Mouse (Mus musculus): ENCODE results near the gene Csdc2. TPM values are rescaled to one million over a fixed set of nuclear protein-coding genes. Genes with fewer than 3 reads are reported as not detected.

Gene Csdc2
- polyA plus RNA-seq, 1 experiment from 2014 or later = 183 TPM

DNA sequence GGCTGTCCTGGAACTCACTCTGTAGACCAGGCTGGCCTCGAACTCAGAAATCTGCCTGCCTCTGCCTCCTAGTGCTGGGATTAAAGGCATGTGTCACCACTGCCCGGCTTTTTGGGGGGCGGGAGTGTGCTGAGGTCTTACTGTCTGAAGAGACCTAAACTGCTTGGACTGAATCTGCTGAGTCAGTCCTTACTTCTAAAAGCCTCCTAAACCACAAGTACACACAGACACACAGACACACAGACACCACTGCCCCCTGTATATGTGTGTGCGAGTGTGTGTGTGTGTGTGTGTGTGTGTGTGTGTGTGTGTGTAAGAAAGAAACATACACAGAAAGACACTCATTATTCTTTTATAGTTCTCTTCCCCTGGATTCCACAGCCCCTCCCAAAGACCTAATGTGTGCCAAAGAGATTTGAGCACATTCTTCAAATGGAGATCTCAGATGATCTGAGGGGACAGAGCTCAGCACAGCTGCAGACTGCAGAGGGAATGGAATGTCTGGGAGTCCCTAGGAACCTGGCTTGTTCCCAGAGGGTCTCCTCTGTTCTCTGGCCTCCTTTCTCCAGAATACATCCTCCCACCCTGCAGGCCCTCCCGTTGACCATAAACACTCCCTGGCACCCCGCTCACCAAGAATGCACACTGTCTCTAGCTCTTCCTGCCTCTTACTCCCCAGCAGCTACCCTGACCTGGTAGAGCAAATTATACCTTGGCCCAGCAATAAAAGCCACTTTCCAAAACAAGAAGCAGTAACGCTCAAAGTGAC is 506 bp upstream of the Csdc2 start:
- peaks cover 15% of the 10 kb centered on the region for H3K4me1 ChIP-seq (replicated peaks; ENCODE audit: control insufficient read depth, insufficient read depth, low read length)
- no peaks in the 10 kb centered on the region for H3K9me3 ChIP-seq (ENCODE audit: control insufficient read depth, low read length)
- ATAC-seq (ENCODE audit: low FRiP score) (peak; percentile 1; the same call in 1 of the 2 replicates), DNase-seq (ENCODE audit: low spot score) (no peak)
- H3K9ac ChIP-seq = peak overlapping the region; percentile 81
- H3K4me3 ChIP-seq (replicated peaks; ENCODE audit: low read length) = peak overlapping the region; percentile 58
- H3K27ac ChIP-seq = peak overlapping the region; percentile 90
- H3K36me3 ChIP-seq (replicated peaks; ENCODE audit: control insufficient read depth, insufficient read depth) = peaks cover 9% of the 10 kb centered on the region
- WGBS = 54% methylated on average over 7 of the region's 7 CpGs
- no peaks in the 10 kb centered on the region for H3K27me3 ChIP-seq (ENCODE audit: control insufficient read depth, insufficient read depth, low read length)
- H3K4me2 ChIP-seq (replicated peaks) = peak overlapping the region; percentile 76

DNA sequence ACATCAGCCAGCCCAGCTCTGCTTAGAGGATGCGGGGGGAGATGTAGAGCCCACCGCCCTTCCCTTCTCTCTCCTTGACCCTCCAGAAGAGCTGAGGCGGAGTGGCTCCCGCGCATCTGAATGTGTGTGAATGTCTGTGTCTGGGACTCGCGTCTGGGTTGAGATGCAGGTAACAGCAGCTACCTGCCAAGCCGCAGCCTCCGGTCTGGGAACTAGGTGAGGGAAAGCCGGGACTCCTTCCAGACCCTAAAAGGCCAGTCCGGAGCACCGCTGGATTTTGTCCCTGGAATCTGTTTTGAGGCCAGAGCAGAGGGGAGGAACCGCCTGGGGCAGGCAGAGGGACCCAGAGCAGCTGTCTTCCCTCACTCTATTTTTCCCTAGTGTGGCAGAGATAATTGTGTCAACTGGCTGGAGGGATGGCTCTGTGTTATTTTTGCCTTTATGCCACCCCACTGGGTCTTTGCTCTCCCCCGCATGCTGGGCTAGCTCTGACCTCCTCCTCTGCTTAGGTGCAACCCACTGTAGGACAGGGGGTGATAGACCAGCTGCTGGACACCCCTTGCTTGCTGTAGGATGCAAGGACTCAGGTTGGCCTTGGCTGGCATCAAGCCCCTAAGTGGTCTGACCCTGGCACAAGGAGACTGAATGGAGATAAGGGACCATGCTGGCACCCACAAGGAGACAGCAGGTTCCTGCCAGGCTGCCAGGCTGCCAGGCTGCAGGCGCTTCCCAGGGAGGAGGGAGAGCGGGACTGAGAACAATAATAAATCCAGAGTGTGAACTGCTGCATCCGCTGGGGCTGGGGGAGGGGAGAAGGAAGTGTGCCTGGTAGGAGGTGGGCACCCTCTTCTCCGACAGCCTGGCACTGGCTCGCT is 776 bp downstream of the Csdc2 start:
- WGBS = 8% methylated on average over 19 of the region's 19 CpGs
- peak overlapping the region; percentile 81 for H3K9ac ChIP-seq
- H3K4me1 ChIP-seq (replicated peaks; ENCODE audit: control insufficient read depth, insufficient read depth, low read length) = peaks cover 15% of the 10 kb centered on the region
- H3K27me3 ChIP-seq (ENCODE audit: control insufficient read depth, insufficient read depth, low read length) = no peaks in the 10 kb centered on the region
- H3K9me3 ChIP-seq (ENCODE audit: control insufficient read depth, low read length) = no peaks in the 10 kb centered on the region
- DNase-seq (ENCODE audit: low spot score) (peak; percentile 54), ATAC-seq (ENCODE audit: low FRiP score) (peak; percentile 51)
- H3K36me3 ChIP-seq (replicated peaks; ENCODE audit: control insufficient read depth, insufficient read depth) = peaks cover 10% of the 10 kb centered on the region
- peak overlapping the region; percentile 58 for H3K4me3 ChIP-seq (replicated peaks; ENCODE audit: low read length)
- peak overlapping the region; percentile 76 for H3K4me2 ChIP-seq (replicated peaks)
- peak overlapping the region; percentile 90 for H3K27ac ChIP-seq

DNA sequence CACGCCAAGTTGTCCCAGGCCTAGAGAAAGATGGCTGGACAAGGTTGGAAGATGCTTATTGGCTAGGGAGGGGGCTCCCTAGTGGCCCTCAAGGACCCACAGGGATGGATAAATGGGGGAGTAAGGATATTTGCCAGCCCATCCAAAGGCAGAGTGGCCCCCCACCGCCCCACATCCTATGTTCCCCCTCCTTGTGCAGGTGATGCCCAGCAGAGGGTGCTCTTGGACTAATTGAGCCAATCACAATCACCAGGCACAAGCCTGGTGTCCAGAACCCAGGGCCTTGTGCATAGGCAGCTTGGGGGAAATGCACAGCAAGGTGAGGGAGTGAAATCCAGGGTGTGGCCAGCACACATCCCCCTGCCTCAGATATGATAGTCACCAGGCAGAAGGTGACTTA is 1.7 kb downstream of the Csdc2 start:
- Histone ChIP-seq H3K4me3 (replicated peaks; ENCODE audit: low read length) (peak overlapping the region; percentile 58), H3K9ac (peak overlapping the region; percentile 81), H3K4me1 (replicated peaks; ENCODE audit: control insufficient read depth, insufficient read depth, low read length) (peaks cover 17% of the 10 kb centered on the region), H3K36me3 (replicated peaks; ENCODE audit: control insufficient read depth, insufficient read depth) (peaks cover 10% of the 10 kb centered on the region), H3K9me3 (ENCODE audit: control insufficient read depth, low read length) (no peaks in the 10 kb centered on the region), H3K27ac (peak overlapping the region; percentile 90), H3K27me3 (ENCODE audit: control insufficient read depth, insufficient read depth, low read length) (no peaks in the 10 kb centered on the region), H3K4me2 (replicated peaks) (peak overlapping the region; percentile 76)
- DNase-seq (ENCODE audit: low spot score) (no peak), ATAC-seq (ENCODE audit: low FRiP score) (no peak)
- 21% methylated on average over 2 of the region's 2 CpGs for WGBS

DNA sequence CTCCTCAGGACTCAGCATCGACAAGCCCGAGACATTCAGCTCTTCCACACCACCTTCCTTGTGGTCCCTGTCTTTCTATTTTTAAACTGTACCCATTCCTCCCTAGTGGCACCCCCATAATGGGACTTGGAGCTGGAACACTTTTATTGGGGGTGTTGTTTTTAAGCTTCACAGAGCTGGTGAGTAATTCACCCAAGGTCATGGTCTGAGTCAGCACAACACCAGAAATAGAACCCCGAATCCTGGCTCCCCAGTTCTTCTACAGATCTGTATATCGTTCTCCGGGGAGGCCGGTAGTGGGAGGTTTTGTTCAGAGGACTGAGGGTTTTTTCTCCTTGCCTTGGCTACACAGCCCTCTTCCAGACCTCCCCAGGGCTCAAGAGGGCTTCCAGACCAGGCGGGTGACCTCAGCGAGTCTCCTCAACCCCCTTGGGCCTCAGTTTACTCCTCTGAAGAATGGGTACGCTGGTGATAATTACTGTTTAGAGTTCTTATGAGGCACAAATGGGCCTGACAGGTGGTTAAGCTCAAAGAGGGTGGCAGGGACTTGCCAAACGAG is 2.7 kb downstream of the Csdc2 start:
- ATAC-seq (ENCODE audit: low FRiP score) = no peak
- no peaks in the 10 kb centered on the region for H3K9me3 ChIP-seq (ENCODE audit: control insufficient read depth, low read length)
- no peak for DNase-seq (ENCODE audit: low spot score)
- WGBS = 85% methylated on average over 10 of the region's 10 CpGs
- no peak overlapping the region for H3K27ac ChIP-seq
- H3K4me2 ChIP-seq (replicated peaks) = peak overlapping the region; percentile 76; the same call in 1 of the 2 replicates
- no peak overlapping the region for H3K4me3 ChIP-seq (replicated peaks; ENCODE audit: low read length)
- H3K9ac ChIP-seq = 0 out of 2 replicates have a peak overlapping the region, but pooled peaks have one; percentile 81
- H3K27me3 ChIP-seq (ENCODE audit: control insufficient read depth, insufficient read depth, low read length) = no peaks in the 10 kb centered on the region
- peaks cover 21% of the 10 kb centered on the region for H3K4me1 ChIP-seq (replicated peaks; ENCODE audit: control insufficient read depth, insufficient read depth, low read length)
- H3K36me3 ChIP-seq (replicated peaks; ENCODE audit: control insufficient read depth, insufficient read depth) = peaks cover 10% of the 10 kb centered on the region

DNA sequence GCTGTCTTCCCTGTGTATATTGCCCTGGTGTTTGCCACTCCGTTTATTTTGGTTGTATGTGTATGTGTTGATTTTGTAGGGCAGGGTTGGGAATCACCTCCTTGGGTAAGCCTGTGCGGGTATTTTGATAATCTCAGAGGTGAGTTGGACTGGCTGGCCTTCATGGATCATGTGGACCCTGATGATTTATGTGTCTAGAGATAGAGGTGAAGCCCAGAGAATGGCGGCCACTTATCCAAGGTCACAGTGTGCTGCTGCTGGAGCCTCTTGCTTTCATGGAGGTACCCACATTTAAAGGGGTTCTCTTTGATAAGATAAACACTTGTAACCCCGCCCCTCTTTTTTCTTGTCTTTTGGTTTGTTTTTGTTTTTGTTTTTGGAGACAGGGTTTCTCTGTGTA is 3.2 kb downstream of the Csdc2 start:
- no peak for ATAC-seq (ENCODE audit: low FRiP score)
- no peak overlapping the region for H3K4me3 ChIP-seq (replicated peaks; ENCODE audit: low read length)
- no peak for DNase-seq (ENCODE audit: low spot score)

DNA sequence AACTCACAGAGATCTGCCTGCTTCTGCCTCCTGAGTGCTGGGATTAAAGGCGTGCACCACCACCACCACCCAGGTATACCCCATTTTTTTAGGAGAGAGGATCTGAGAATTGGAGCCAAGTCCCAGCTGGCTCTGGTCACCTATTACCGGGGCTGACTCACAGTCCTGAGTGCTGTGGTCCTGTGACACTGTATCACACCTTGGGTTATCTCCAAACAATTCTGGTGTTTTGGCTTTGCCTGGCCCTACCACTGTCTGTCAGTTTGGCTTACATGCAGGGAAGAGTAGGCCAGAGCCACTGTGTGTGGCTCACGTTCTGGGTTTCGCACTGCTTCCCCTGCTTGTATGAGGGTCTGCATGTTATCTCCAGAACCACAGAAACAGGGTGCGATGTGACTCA is 3.7 kb downstream of the Csdc2 start:
- 90% methylated on average over 5 of the region's 5 CpGs for WGBS
- no peak overlapping the region for H3K9ac ChIP-seq
- H3K36me3 ChIP-seq (replicated peaks; ENCODE audit: control insufficient read depth, insufficient read depth) = peaks cover 10% of the 10 kb centered on the region
- H3K4me3 ChIP-seq (replicated peaks; ENCODE audit: low read length) = no peak overlapping the region
- ATAC-seq (ENCODE audit: low FRiP score) = no peak
- H3K27ac ChIP-seq = no peak overlapping the region
- no peaks in the 10 kb centered on the region for H3K9me3 ChIP-seq (ENCODE audit: control insufficient read depth, low read length)
- no peak overlapping the region for H3K4me2 ChIP-seq (replicated peaks)
- no peaks in the 10 kb centered on the region for H3K27me3 ChIP-seq (ENCODE audit: control insufficient read depth, insufficient read depth, low read length)
- no peak for DNase-seq (ENCODE audit: low spot score)
- H3K4me1 ChIP-seq (replicated peaks; ENCODE audit: control insufficient read depth, insufficient read depth, low read length) = peaks cover 21% of the 10 kb centered on the region

More for the DNA sequence above, 3.2 kb downstream of the Csdc2 start:
- Histone ChIP-seq H3K9ac (no peak overlapping the region), H3K4me2 (replicated peaks) (no peak overlapping the region), H3K36me3 (replicated peaks; ENCODE audit: control insufficient read depth, insufficient read depth) (peaks cover 10% of the 10 kb centered on the region), H3K9me3 (ENCODE audit: control insufficient read depth, low read length) (no peaks in the 10 kb centered on the region), H3K4me1 (replicated peaks; ENCODE audit: control insufficient read depth, insufficient read depth, low read length) (peaks cover 21% of the 10 kb centered on the region), H3K27ac (no peak overlapping the region), H3K27me3 (ENCODE audit: control insufficient read depth, insufficient read depth, low read length) (no peaks in the 10 kb centered on the region)
- WGBS = 91% methylated on average over 4 of the region's 4 CpGs

DNA sequence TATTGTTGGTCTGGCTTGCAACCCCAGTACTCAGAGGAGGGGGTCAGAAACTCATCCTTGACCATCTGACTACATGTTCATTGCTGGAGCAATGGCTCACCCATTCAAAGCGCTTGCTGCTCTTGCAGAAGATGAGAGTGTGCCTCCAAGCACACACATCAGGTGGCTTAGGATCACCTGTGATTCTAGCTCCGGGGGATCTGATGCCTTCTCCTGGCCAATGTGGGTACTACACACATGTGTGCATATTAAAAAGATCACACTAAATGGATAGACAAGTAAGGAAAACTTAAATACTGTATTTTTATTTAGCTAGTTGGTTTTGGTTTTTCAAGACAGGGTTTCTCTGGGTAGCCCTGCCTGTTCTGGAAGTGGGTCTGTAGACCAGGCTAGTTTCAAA is 4.5 kb downstream of the Csdc2 start:
- Histone ChIP-seq H3K9me3 (ENCODE audit: control insufficient read depth, low read length) (no peaks in the 10 kb centered on the region), H3K36me3 (replicated peaks; ENCODE audit: control insufficient read depth, insufficient read depth) (peaks cover 10% of the 10 kb centered on the region), H3K4me3 (replicated peaks; ENCODE audit: low read length) (no peak overlapping the region), H3K4me1 (replicated peaks; ENCODE audit: control insufficient read depth, insufficient read depth, low read length) (peaks cover 21% of the 10 kb centered on the region), H3K9ac (no peak overlapping the region), H3K27ac (no peak overlapping the region), H3K4me2 (replicated peaks) (no peak overlapping the region), H3K27me3 (ENCODE audit: control insufficient read depth, insufficient read depth, low read length) (no peaks in the 10 kb centered on the region)
- DNase-seq (ENCODE audit: low spot score) = no peak
- ATAC-seq (ENCODE audit: low FRiP score) = no peak
- WGBS = 90% methylated on average over 2 of the region's 2 CpGs

DNA sequence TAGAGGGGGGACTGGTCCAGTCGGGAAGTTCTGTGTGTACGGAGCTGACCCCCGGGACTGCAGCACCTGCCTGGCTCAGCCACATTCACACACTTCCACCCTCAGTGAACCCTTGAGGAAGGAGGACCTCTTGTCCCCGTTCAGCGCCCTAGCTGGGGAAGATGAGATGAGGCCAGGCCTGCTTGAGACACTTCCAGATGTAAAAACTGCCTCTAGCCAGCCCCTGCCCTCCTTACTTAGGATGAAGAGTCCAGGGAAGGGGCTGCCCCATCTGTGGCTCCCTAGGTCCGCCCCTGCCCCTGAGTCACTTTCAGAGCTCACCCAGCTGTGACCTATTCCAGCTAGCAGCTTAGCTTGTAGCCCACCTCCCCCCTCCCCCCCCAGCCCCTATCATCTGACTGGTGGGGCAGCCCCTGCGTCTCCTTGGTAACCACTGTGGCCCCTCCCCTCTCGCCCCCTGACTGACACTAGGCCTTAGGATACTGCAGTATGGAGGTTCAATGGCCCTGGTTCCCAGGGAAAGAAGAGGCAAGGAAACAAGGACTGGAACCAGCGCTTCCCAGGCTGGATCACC is 6.7 kb downstream of the Csdc2 start:
- no peaks in the 10 kb centered on the region for H3K27me3 ChIP-seq (ENCODE audit: control insufficient read depth, insufficient read depth, low read length)
- WGBS = 11% methylated on average over 9 of the region's 9 CpGs
- H3K9ac ChIP-seq = 0 out of 2 replicates have a peak overlapping the region, but pooled peaks have one; percentile 16
- no peak overlapping the region for H3K4me2 ChIP-seq (replicated peaks)
- H3K36me3 ChIP-seq (replicated peaks; ENCODE audit: control insufficient read depth, insufficient read depth) = peaks cover 29% of the 10 kb centered on the region
- H3K9me3 ChIP-seq (ENCODE audit: control insufficient read depth, low read length) = no peaks in the 10 kb centered on the region
- peaks cover 18% of the 10 kb centered on the region for H3K4me1 ChIP-seq (replicated peaks; ENCODE audit: control insufficient read depth, insufficient read depth, low read length)
- no peak overlapping the region for H3K4me3 ChIP-seq (replicated peaks; ENCODE audit: low read length)
- DNase-seq (ENCODE audit: low spot score) = no peak
- H3K27ac ChIP-seq = no peak overlapping the region
- peak; percentile 38; the same call in 1 of the 2 replicates for ATAC-seq (ENCODE audit: low FRiP score)

DNA sequence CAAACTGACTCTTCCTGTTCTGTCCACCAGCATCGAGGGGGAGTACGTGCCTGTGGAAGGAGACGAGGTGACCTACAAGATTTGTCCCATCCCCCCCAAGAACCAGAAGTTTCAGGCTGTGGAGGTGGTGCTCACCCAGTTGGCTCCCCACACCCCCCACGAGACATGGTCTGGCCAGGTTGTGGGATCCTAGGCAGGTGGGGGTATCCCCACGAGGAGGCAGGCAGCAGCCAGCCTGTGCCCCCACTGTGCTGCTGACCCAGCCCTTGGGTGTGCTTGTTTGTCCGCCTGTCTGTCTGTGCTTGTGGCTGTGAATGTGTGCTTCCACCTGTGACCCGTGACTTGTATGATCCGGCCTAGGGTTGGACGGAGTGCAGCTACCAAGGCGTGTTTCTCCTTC is 12.5 kb downstream of the Csdc2 start:
- DNase-seq (ENCODE audit: low spot score) = no peak
- no peak for ATAC-seq (ENCODE audit: low FRiP score)
- WGBS = 86% methylated on average over 10 of the region's 10 CpGs
- Histone ChIP-seq H3K27ac (no peak overlapping the region), H3K27me3 (ENCODE audit: control insufficient read depth, insufficient read depth, low read length) (no peaks in the 10 kb centered on the region), H3K36me3 (replicated peaks; ENCODE audit: control insufficient read depth, insufficient read depth) (peaks cover 67% of the 10 kb centered on the region), H3K4me2 (replicated peaks) (no peak overlapping the region), H3K4me1 (replicated peaks; ENCODE audit: control insufficient read depth, insufficient read depth, low read length) (no peaks in the 10 kb centered on the region), H3K9me3 (ENCODE audit: control insufficient read depth, low read length) (no peaks in the 10 kb centered on the region), H3K9ac (no peak overlapping the region), H3K4me3 (replicated peaks; ENCODE audit: low read length) (no peak overlapping the region)
